Mouse (Mus musculus) liver, adult 2 months (tissue): ENCODE data around the gene Mrps25. TPM values are rescaled to one million over a fixed set of nuclear protein-coding genes. Genes with fewer than 3 reads are reported as not detected.
A peak's percentile ranks its signal among the peaks of the same experiment; 100 is the strongest.

Source experiments
- DNase-seq: peaks from one replicate; pipeline ENCODE4 v3.0.0-alpha.2; 2011; ENCODE audit warnings: low read depth, low spot score; ENCODE audit errors: extremely low read depth
- H3K27ac ChIP-seq: fragments of 200-500 bp; replicated peaks from 2 replicates; pipeline ENCODE4 v1.5.1; 2012; ENCODE audit warnings: low read depth, mild to moderate bottlenecking, control low read depth, inconsistent platforms, low read length; ENCODE audit not compliant: insufficient read depth
- H3K27me3 ChIP-seq: fragments of 200-500 bp; 2 replicates; pipeline ENCODE4 v1.6.1; 2012; ENCODE audit warnings: mild to moderate bottlenecking, moderate library complexity, low read length, inconsistent platforms; ENCODE audit not compliant: control insufficient read depth, insufficient read depth
- H3K36me3 ChIP-seq: fragments of 200-500 bp; 2 replicates; pipeline ENCODE4 v1.6.1; 2012; ENCODE audit warnings: low read length, inconsistent platforms; ENCODE audit not compliant: control insufficient read depth, insufficient read depth
- H3K4me1 ChIP-seq: fragments of 200-500 bp; 2 replicates; pipeline ENCODE4 v1.6.1; 2011; ENCODE audit warnings: low read length; ENCODE audit not compliant: control insufficient read depth, insufficient read depth
- H3K4me3 ChIP-seq: fragments of 200-500 bp; 2 replicates; pipeline ENCODE4 v1.5.1; 2011; ENCODE audit warnings: low read depth, mild to moderate bottlenecking, control low read depth, low read length, moderate library complexity; ENCODE audit not compliant: insufficient read depth
- H3K79me2 ChIP-seq: fragments of 200-500 bp; 2 replicates; pipeline ENCODE4 v1.6.1; 2012; ENCODE audit warnings: inconsistent platforms, mild to moderate bottlenecking, low read length, moderate library complexity; ENCODE audit not compliant: control insufficient read depth, insufficient read depth
- H3K9ac ChIP-seq: fragments of 200-500 bp; 2 replicates; pipeline ENCODE4 v1.6.1; 2012; ENCODE audit warnings: low read depth, mild to moderate bottlenecking, control low read depth, inconsistent platforms, low read length
- CTCF ChIP-seq: fragments of 200-500 bp; IDR thresholded peaks from 2 replicates; pipeline ENCODE4 v1.5.1; 2011; ENCODE audit warnings: low read depth, low read length, control low read depth
- POLR2A ChIP-seq: fragments of 200-500 bp; IDR thresholded peaks from 2 replicates; pipeline ENCODE4 v1.6.1; 2011; ENCODE audit warnings: low read length, control low read depth; ENCODE audit not compliant: insufficient read depth; ENCODE audit errors: extremely low read depth
- WGBS: fragments of 180-500 bp; shearing (Covaris S2); methylation state at CpG from one replicate; pipeline ENCODE4 v1.1.7; 2018; 5-methylcytosine and 5-hydroxymethylcytosine counted together
- polyA plus RNA-seq: library from polyadenylated mRNA; depleted of rRNA; stranded (reverse); fragments of >200 nt; gene quantifications from 2 replicates; pipeline ENCODE4 v1.2.3, GENCODE M21; 2012
- total RNA-seq: library from RNA; depleted of rRNA; stranded (reverse); fragments of >200 nt; gene quantifications from 2 replicates; pipeline ENCODE4 v1.2.3, GENCODE M21; 2014

Mrps25 gene
- total and polyA plus RNA-seq, 2 experiments, result 5.0 to 10.0 TPM

- Histone ChIP-seq H3K4me3 (no peak overlapping the region), H3K4me1 (no peaks in the 10 kb centered on the region), H3K27ac (no peak overlapping the region), H3K79me2 (no peaks in the 10 kb centered on the region), H3K36me3 (peaks cover 60% of the 10 kb centered on the region), H3K27me3 (no peaks in the 10 kb centered on the region), H3K9ac (no peak overlapping the region)
- TF ChIP-seq POLR2A (no peak), CTCF (no peak)
- 82% methylated on average over 8 of the region's 8 CpGs for WGBS
- DNase-seq, result no peak
Measured at GRCm38 (mm10) chr6:92199414-92199813, 15.6 kb upstream of the Mrps25 start.

GRCm38 (mm10) chr6:92184178-92184577, 345 bp upstream of the Mrps25 start:
- peaks cover 4% of the 10 kb centered on the region; the same call in 1 of the 2 replicates for H3K79me2 ChIP-seq
- peak overlapping the region; percentile 28; the same call in 1 of the 2 replicates for H3K9ac ChIP-seq
- WGBS, result 8% methylated on average over 10 of the region's 10 CpGs
- no peak for DNase-seq
- H3K36me3 ChIP-seq, result peaks cover 3% of the 10 kb centered on the region; the same call in 1 of the 2 replicates
- TF ChIP-seq POLR2A (no peak), CTCF (peak; percentile 28; the same call in 1 of the 2 replicates)
- peak overlapping the region; percentile 82 for H3K4me3 ChIP-seq
- no peaks in the 10 kb centered on the region for H3K4me1 ChIP-seq
- no peaks in the 10 kb centered on the region for H3K27me3 ChIP-seq
- no peak overlapping the region for H3K27ac ChIP-seq

- Histone ChIP-seq H3K27me3 (no peaks in the 10 kb centered on the region), H3K4me1 (no peaks in the 10 kb centered on the region), H3K79me2 (peaks cover 4% of the 10 kb centered on the region; the same call in 1 of the 2 replicates), H3K27ac (no peak overlapping the region), H3K9ac (no peak overlapping the region), H3K36me3 (peaks cover 18% of the 10 kb centered on the region), H3K4me3 (no peak overlapping the region)
- no peak for DNase-seq
- WGBS, result 92% methylated on average over 1 of the region's 1 CpGs
- TF ChIP-seq CTCF (no peak), POLR2A (no peak)
Measured at GRCm38 (mm10) chr6:92176450-92176849, 7.4 kb downstream of the Mrps25 start.

- Histone ChIP-seq H3K4me1 (no peaks in the 10 kb centered on the region), H3K27ac (no peak overlapping the region), H3K4me3 (no peak overlapping the region), H3K9ac (no peak overlapping the region), H3K27me3 (no peaks in the 10 kb centered on the region), H3K36me3 (peaks cover 76% of the 10 kb centered on the region), H3K79me2 (no peaks in the 10 kb centered on the region)
- WGBS, result 88% methylated on average over 1 of the region's 1 CpGs
- no peak for TF ChIP-seq POLR2A
- DNase-seq, result no peak
Measured at GRCm38 (mm10) chr6:92162724-92163123, 21.1 kb downstream of the Mrps25 start.

GRCm38 (mm10) chr6:92158801-92159200, 25.0 kb downstream of the Mrps25 start:
- no peaks in the 10 kb centered on the region for H3K4me1 ChIP-seq
- no peak for DNase-seq
- 84% methylated on average over 3 of the region's 3 CpGs for WGBS
- TF ChIP-seq CTCF (no peak), POLR2A (no peak)
- no peak overlapping the region for H3K9ac ChIP-seq
- H3K79me2 ChIP-seq, result no peaks in the 10 kb centered on the region
- H3K4me3 ChIP-seq, result no peak overlapping the region
- peaks cover 87% of the 10 kb centered on the region for H3K36me3 ChIP-seq
- H3K27ac ChIP-seq, result no peak overlapping the region
- no peaks in the 10 kb centered on the region for H3K27me3 ChIP-seq

GRCm38 (mm10) chr6:92153774-92154173, 30.1 kb downstream of the Mrps25 start:
- DNase-seq, result no peak
- Histone ChIP-seq H3K27me3 (no peaks in the 10 kb centered on the region), H3K36me3 (peaks cover 69% of the 10 kb centered on the region), H3K27ac (no peak overlapping the region), H3K9ac (no peak overlapping the region), H3K4me1 (no peaks in the 10 kb centered on the region), H3K79me2 (no peaks in the 10 kb centered on the region), H3K4me3 (no peak overlapping the region)
- 86% methylated on average over 1 of the region's 1 CpGs for WGBS
- TF ChIP-seq CTCF (no peak), POLR2A (no peak)
